Mouse (Mus musculus): ENCODE data around the gene Nedd9.

- TF ChIP-seq TAL1 (IDR thresholded peaks at IDR 0.05; ENCODE audit: low read length) (no peak), GATA1 (IDR thresholded peaks at IDR 0.05; ENCODE audit: low read length) (no peak)
Measured at GRCm38 (mm10) chr13:41514918-41515317, 27.8 kb upstream of the Nedd9 start.
